Mouse (Mus musculus): ENCODE data around the gene Arnt2. TPM values are rescaled to one million over a fixed set of nuclear protein-coding genes. Genes with fewer than 3 reads are reported as not detected.

The Arnt2 gene
- total and polyA plus RNA-seq, 3 experiments: 0.03 to 0.27 (median 0.17) TPM

DNA sequence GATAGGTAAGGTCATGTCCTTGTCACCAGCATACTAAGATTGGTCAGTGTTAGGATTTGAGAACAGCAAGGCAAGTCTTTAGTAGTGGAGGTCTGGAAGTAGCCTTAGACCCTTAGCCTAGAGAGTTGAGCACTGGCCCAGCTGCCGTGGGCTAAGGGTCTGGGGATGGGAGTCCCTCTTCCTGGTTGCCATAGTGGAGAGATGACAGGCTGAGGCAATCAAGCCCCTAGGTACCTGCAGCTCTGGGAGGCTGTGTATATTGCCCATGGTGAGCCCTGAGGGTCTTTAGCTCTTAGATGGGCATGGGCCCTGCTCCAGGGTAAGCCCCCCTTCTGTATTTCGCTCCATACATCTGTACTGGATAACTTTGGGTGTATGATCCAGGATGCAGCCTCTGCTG lies 159.2 kb downstream of the Arnt2 start:
- H3K4me2 ChIP-seq (ENCODE audit: insufficient read depth, low read depth, poor library complexity, severe bottlenecking): no peak overlapping the region; the same call in 1 of the 2 replicates
- no peaks in the 10 kb centered on the region for H3K79me2 ChIP-seq (replicated peaks; ENCODE audit: control insufficient read depth, extremely low read depth, insufficient read depth, poor library complexity, severe bottlenecking)
- in situ Hi-C loops (cut with MboI; ENCODE audit: low pct_ligation_motif_present, low pct_unique_long_range_greater_than_20kb, low sequenced_read_pairs): loop anchor here (25.0 kb wide), 1 partner anchor 88 kb away; the partner anchor contains the start of gene Abhd17c
- H3K9me3 ChIP-seq (replicated peaks; ENCODE audit: low read length): no peaks in the 10 kb centered on the region
- no peaks in the 10 kb centered on the region for H3K27me3 ChIP-seq (replicated peaks)
- H3K4me3 ChIP-seq (replicated peaks in 1 of 3; ENCODE audit: low read depth in 2 of 3, low read length in 2 of 3, poor library complexity in 1 of 3): no peak overlapping the region
- DNase-seq (ENCODE audit: extremely low read depth): no peak
- H3K27ac ChIP-seq (ENCODE audit: insufficient read depth, low read depth): no peak overlapping the region
- H3K9ac ChIP-seq (ENCODE audit: insufficient read depth, low read depth): no peak overlapping the region
- no peak for TF ChIP-seq CTCF (conservative IDR thresholded peaks at IDR 0.05 in 1 of 2, IDR thresholded peaks at IDR 0.05 in 1 of 2; ENCODE audit: low read depth in 2 of 2, low read length in 2 of 2)
- no peak for TF ChIP-seq ZNF384 (IDR thresholded peaks at IDR 0.05; ENCODE audit: low read depth, low read length)
- TF ChIP-seq JUN (IDR thresholded peaks at IDR 0.05; ENCODE audit: insufficient read depth, low read depth, low read length): no peak
- TF ChIP-seq NRF1 (IDR thresholded peaks at IDR 0.05; ENCODE audit: low read depth, low read length): no peak
- no peak for TF ChIP-seq E2F4 (IDR thresholded peaks at IDR 0.05; ENCODE audit: insufficient replicate concordance, low read depth, low read length)
- no peak for TF ChIP-seq MEF2A (IDR thresholded peaks at IDR 0.05; ENCODE audit: borderline replicate concordance, low read depth, low read length)
- TF ChIP-seq USF1 (IDR thresholded peaks at IDR 0.05; ENCODE audit: low read depth, low read length): no peak
- no peak for TF ChIP-seq TCF12 (IDR thresholded peaks at IDR 0.05; ENCODE audit: low read depth, low read length)
- no peak for TF ChIP-seq MYC (IDR thresholded peaks at IDR 0.05; ENCODE audit: low read depth, low read length)
- no peak for TF ChIP-seq IRF4 (IDR thresholded peaks at IDR 0.05; ENCODE audit: low read depth, low read length)
- TF ChIP-seq TBP (conservative IDR thresholded peaks at IDR 0.05; ENCODE audit: low read depth, low read length): no peak
- TF ChIP-seq HCFC1 (IDR thresholded peaks at IDR 0.05; ENCODE audit: low read depth, low read length): no peak
- TF ChIP-seq ZKSCAN1 (IDR thresholded peaks at IDR 0.05; ENCODE audit: borderline replicate concordance, low read depth, low read length): no peak
- TF ChIP-seq SMC3 (IDR thresholded peaks at IDR 0.05; ENCODE audit: low read depth, low read length): no peak
- TF ChIP-seq EP300 (IDR thresholded peaks at IDR 0.05; ENCODE audit: low read length): no peak
- no peak for TF ChIP-seq PAX5 (IDR thresholded peaks at IDR 0.05; ENCODE audit: low read length)
- TF ChIP-seq SIN3A (IDR thresholded peaks at IDR 0.05; ENCODE audit: low read length): no peak
- no peak for TF ChIP-seq MAZ (IDR thresholded peaks at IDR 0.05; ENCODE audit: low read depth, low read length)
- dilution Hi-C loops (cut with MboI; ENCODE audit: extremely low pct_ligation_motif_present, extremely low pct_unique_long_range_greater_than_20kb, low sequenced_read_pairs): no loop called here
- H3K36me3 ChIP-seq (replicated peaks in 1 of 2; ENCODE audit: control insufficient read depth in 1 of 2, insufficient read depth in 1 of 2, low read length in 1 of 2): no peaks in the 10 kb centered on the region
- peaks cover 42 to 50% of the 10 kb centered on the region in 2 experiments for H3K4me1 ChIP-seq (ENCODE audit: control insufficient read depth in 1 of 2, insufficient read depth in 2 of 2)

- dilution Hi-C loops (cut with MboI; ENCODE audit: extremely low pct_ligation_motif_present, extremely low pct_unique_long_range_greater_than_20kb, low sequenced_read_pairs) (no loop called here), in situ Hi-C loops (cut with MboI; ENCODE audit: low pct_ligation_motif_present, low pct_unique_long_range_greater_than_20kb, low sequenced_read_pairs) (loop anchor here (25.0 kb wide), 1 partner anchor 88 kb away; the partner anchor contains the start of gene Abhd17c)
- no peak overlapping the region for H3K4me2 ChIP-seq (ENCODE audit: insufficient read depth, low read depth, poor library complexity, severe bottlenecking)
- no peaks in the 10 kb centered on the region for H3K27me3 ChIP-seq (replicated peaks)
- no peaks in the 10 kb centered on the region for H3K36me3 ChIP-seq (replicated peaks in 1 of 2; ENCODE audit: control insufficient read depth in 1 of 2, insufficient read depth in 1 of 2, low read length in 1 of 2)
- TF ChIP-seq HCFC1 (IDR thresholded peaks at IDR 0.05; ENCODE audit: low read depth, low read length) (no peak), IRF4 (IDR thresholded peaks at IDR 0.05; ENCODE audit: low read depth, low read length) (no peak), MEF2A (IDR thresholded peaks at IDR 0.05; ENCODE audit: borderline replicate concordance, low read depth, low read length) (no peak), MXI1 (IDR thresholded peaks at IDR 0.05; ENCODE audit: low read depth, low read length) (no peak), ELF1 (IDR thresholded peaks at IDR 0.05; ENCODE audit: low read depth, low read length) (no peak), TBP (conservative IDR thresholded peaks at IDR 0.05; ENCODE audit: low read depth, low read length) (no peak), MYC (IDR thresholded peaks at IDR 0.05; ENCODE audit: low read depth, low read length) (no peak), PAX5 (IDR thresholded peaks at IDR 0.05; ENCODE audit: low read length) (no peak), KAT2A (IDR thresholded peaks at IDR 0.05; ENCODE audit: insufficient replicate concordance, low read length) (no peak), ZKSCAN1 (IDR thresholded peaks at IDR 0.05; ENCODE audit: borderline replicate concordance, low read depth, low read length) (no peak), RAD21 (IDR thresholded peaks at IDR 0.05; ENCODE audit: low read depth, low read length) (no peak), POLR2AphosphoS2 (IDR thresholded peaks at IDR 0.05; ENCODE audit: low read depth, low read length) (no peak), MAFK (IDR thresholded peaks at IDR 0.05; ENCODE audit: insufficient replicate concordance, low read length) (no peak), MAZ (IDR thresholded peaks at IDR 0.05; ENCODE audit: low read depth, low read length) (no peak)
- no peak overlapping the region for H3K4me3 ChIP-seq (replicated peaks in 1 of 3; ENCODE audit: low read depth in 2 of 3, low read length in 2 of 3, poor library complexity in 1 of 3)
- no peak overlapping the region for H3K27ac ChIP-seq (ENCODE audit: insufficient read depth, low read depth)
- no peaks in the 10 kb centered on the region for H3K9me3 ChIP-seq (replicated peaks; ENCODE audit: low read length)
- H3K9ac ChIP-seq (ENCODE audit: insufficient read depth, low read depth): no peak overlapping the region
- H3K79me2 ChIP-seq (replicated peaks; ENCODE audit: control insufficient read depth, extremely low read depth, insufficient read depth, poor library complexity, severe bottlenecking): no peaks in the 10 kb centered on the region
- H3K4me1 ChIP-seq (ENCODE audit: control insufficient read depth in 1 of 2, insufficient read depth in 2 of 2): peaks cover 34 to 42% of the 10 kb centered on the region in 2 experiments
- no peak for DNase-seq (ENCODE audit: extremely low read depth)
Observed at GRCm38 (mm10) chr7:84249951-84250350, 160.0 kb downstream of the Arnt2 start.
